ENCODE assay signal across 11 mouse cellular contexts in genomic region chr1:136947394-136948126, GRCm38 (mm10). TPM values are rescaled to one million over a fixed set of nuclear protein-coding genes. Genes with fewer than 3 reads are reported as not detected.
DNase-seq lines count a peak whose midpoint lies in the region; ATAC-seq and TF ChIP-seq lines count a peak whose summit lies in the region.
"Had no signal": no experiment of that assay in that cellular context is flagged by ENCODE, and none has a peak within 500 bp of the region (broad histone marks: within the 10 kb centered on the region; RNA-seq: fewer than 3 reads in every experiment).

No protein-coding gene starts in this region.

- no peak for ATAC-seq in hindbrain, postnatal 0 days
- no peak for ATAC-seq in midbrain, postnatal 0 days (ENCODE audit: low FRiP score)
- no peak for ATAC-seq in granulocyte monocyte progenitor cell, adult 5-6 weeks (replicated peaks; ENCODE audit: poor library complexity, severe bottlenecking)
- ATAC-seq: CD4-positive, CD25-positive, alpha-beta regulatory T cell, adult 4 months had no signal

- no peaks in the 10 kb centered on the region for H3K9me3 ChIP-seq in embryonic facial prominence, embryonic 10.5 days
- H3K9me3 ChIP-seq in hindbrain, postnatal 0 days (ENCODE audit: low read length), result no peaks in the 10 kb centered on the region
- H3K9me3 ChIP-seq in midbrain, postnatal 0 days (ENCODE audit: low read length), result 0 out of 2 replicates have a peak, but pooled peaks cover 3% of the 10 kb centered on the region

- H3K9ac ChIP-seq in heart, adult 2 months (ENCODE audit: low read depth, low read length), result no peak overlapping the region
- H3K9ac ChIP-seq in hindbrain, postnatal 0 days (replicated peaks; ENCODE audit: low read length), result no peak overlapping the region
- no peak overlapping the region for H3K9ac ChIP-seq in midbrain, postnatal 0 days (replicated peaks; ENCODE audit: low read length, poor library complexity, severe bottlenecking)

- peak in 1 of 2 experiments; percentile 27 for DNase-seq in heart, adult 2 months
- DNase-seq in heart, adult 8-10 months (ENCODE audit: low spot score), result no peak
- DNase-seq in embryonic facial prominence, embryonic 10.5 days (ENCODE audit: low spot score), result peak; percentile 59
- DNase-seq in hindbrain, postnatal 0 days (ENCODE audit: low spot score), result no peak
- no peak for DNase-seq in midbrain, postnatal 0 days (ENCODE audit: low spot score)
- no peak for DNase-seq in B cell, adult 2 months
- no peak for DNase-seq in gastrocnemius, postnatal 36 days
- DNase-seq: cerebellum, adult 2 months had no signal

- no peaks in the 10 kb centered on the region for H3K36me3 ChIP-seq in heart, adult 2 months (ENCODE audit: control insufficient read depth, insufficient read depth, low read length)
- H3K36me3 ChIP-seq in embryonic facial prominence, embryonic 10.5 days (replicated peaks), result no peaks in the 10 kb centered on the region
- H3K36me3 ChIP-seq in hindbrain, postnatal 0 days (ENCODE audit: insufficient read depth, low read length), result no peaks in the 10 kb centered on the region
- no peaks in the 10 kb centered on the region for H3K36me3 ChIP-seq in midbrain, postnatal 0 days (ENCODE audit: insufficient read depth, low read length)

- no peaks in the 10 kb centered on the region for H3K79me2 ChIP-seq in heart, adult 2 months (replicated peaks; ENCODE audit: control insufficient read depth, insufficient read depth, low read length)

- WGBS in heart, adult 2 months, result 9% methylated on average over 20 of the region's 20 CpGs
- 1% methylated on average over 20 of the region's 20 CpGs for WGBS in embryonic facial prominence, embryonic 10.5 days
- 3% methylated on average over 20 of the region's 20 CpGs for WGBS in hindbrain, postnatal 0 days
- 2% methylated on average over 20 of the region's 20 CpGs for WGBS in midbrain, postnatal 0 days

- intact Hi-C loops in heart, adult 2 months (cut with DNase I), result loop anchor here (5.0 kb wide), 2 partner anchors 165 to 325 kb away; partner anchors contain the start of gene Zfp281
- intact Hi-C loops in gastrocnemius, postnatal 36 days (cut with DNase I), result no loop called here

- peak overlapping the region; percentile 52 for H3K4me3 ChIP-seq in heart, adult 2 months
- H3K4me3 ChIP-seq in embryonic facial prominence, embryonic 10.5 days, result peak overlapping the region; percentile 64
- H3K4me3 ChIP-seq in hindbrain, postnatal 0 days (ENCODE audit: low read length), result 0 out of 2 replicates have a peak overlapping the region, but pooled peaks have one; percentile 4
- H3K4me3 ChIP-seq in midbrain, postnatal 0 days (ENCODE audit: low read depth, low read length), result peak overlapping the region; percentile 41

- peaks cover 8% of the 10 kb centered on the region; the same call in 1 of the 2 replicates for H3K27me3 ChIP-seq in heart, adult 2 months (ENCODE audit: control insufficient read depth, insufficient read depth, low read length)
- peaks cover 100% of the 10 kb centered on the region for H3K27me3 ChIP-seq in embryonic facial prominence, embryonic 10.5 days (replicated peaks; ENCODE audit: low read depth, poor library complexity, severe bottlenecking)
- peaks cover 79% of the 10 kb centered on the region for H3K27me3 ChIP-seq in hindbrain, postnatal 0 days (ENCODE audit: insufficient read depth, low read length)
- H3K27me3 ChIP-seq in midbrain, postnatal 0 days (ENCODE audit: insufficient read depth, low read length), result peaks cover 87% of the 10 kb centered on the region

- no peak for TF ChIP-seq POLR2A in heart, adult 2 months (IDR thresholded peaks at IDR 0.05; ENCODE audit: insufficient read depth, low read depth, low read length)

- H3K4me1 ChIP-seq in heart, adult 2 months (ENCODE audit: control insufficient read depth, insufficient read depth, low read length), result peaks cover 1% of the 10 kb centered on the region
- H3K4me1 ChIP-seq in embryonic facial prominence, embryonic 10.5 days, result peaks cover 52% of the 10 kb centered on the region
- peaks cover 7% of the 10 kb centered on the region; the same call in 1 of the 2 replicates for H3K4me1 ChIP-seq in hindbrain, postnatal 0 days (ENCODE audit: insufficient read depth, low read length)
- H3K4me1 ChIP-seq in midbrain, postnatal 0 days (ENCODE audit: insufficient read depth, low read length), result peaks cover 5% of the 10 kb centered on the region; the same call in 1 of the 2 replicates

- H3K27ac ChIP-seq in heart, adult 2 months, result no peak overlapping the region
- no peak overlapping the region for H3K27ac ChIP-seq in embryonic facial prominence, embryonic 10.5 days (replicated peaks)
- H3K27ac ChIP-seq in hindbrain, postnatal 0 days, result no peak overlapping the region
- H3K27ac ChIP-seq in midbrain, postnatal 0 days (ENCODE audit: low read depth, low read length), result no peak overlapping the region

- no peak for TF ChIP-seq CTCF in heart, adult 2 months (IDR thresholded peaks at IDR 0.05)
- TF ChIP-seq CTCF in hindbrain, postnatal 0 days (IDR thresholded peaks at IDR 0.05; ENCODE audit: low read depth), result no peak
- no peak for TF ChIP-seq CTCF in midbrain, postnatal 0 days (IDR thresholded peaks at IDR 0.05)

- TF ChIP-seq EP300 in heart, adult 2 months (IDR thresholded peaks at IDR 0.05; ENCODE audit: insufficient read depth, low read depth, low read length), result no peak

- no peak overlapping the region for H3K4me2 ChIP-seq in hindbrain, postnatal 0 days (ENCODE audit: low read depth, low read length)
- 0 out of 2 replicates have a peak overlapping the region, but pooled peaks have one; percentile 0 for H3K4me2 ChIP-seq in midbrain, postnatal 0 days (ENCODE audit: low read depth, low read length, poor library complexity, severe bottlenecking)

RNA-seq across cellular contexts. Expression of gene Nr5a2, which starts 12.7 kb away (rescaled TPM):
- total RNA-seq in heart, adult 2 months (2021), result under 1 TPM; 0.18 to 0.60 TPM
- polyA plus RNA-seq in heart, adult 2 months (2012; rRNA removed), result 0.47 and 0.80 TPM in 2 replicates
- total RNA-seq in heart, adult 8-10 months (2022), result 1 to 10 TPM in 1 of 4 experiments, under 1 TPM in 3; 0.41 to 1.1 (median 0.43) TPM
- 1.1 and 1.3 TPM in 2 replicates for polyA plus RNA-seq in embryonic facial prominence, embryonic 10.5 days (2016; fragmentation: Nextera tagmentation; extraction: Ambion mirVana)
- 0.68 and 0.84 TPM in 2 replicates for total RNA-seq in hindbrain, postnatal 0 days (2014; rRNA removed)
- 0.31 and 0.32 TPM in 2 replicates for polyA plus RNA-seq in hindbrain, postnatal 0 days (2015; fragmentation: Nextera tagmentation; extraction: Ambion mirVana)
- 2.1 and 2.6 TPM in 2 replicates for total RNA-seq in midbrain, postnatal 0 days (2014; rRNA removed)
- polyA plus RNA-seq in midbrain, postnatal 0 days (2015; fragmentation: Nextera tagmentation; extraction: Ambion mirVana), result 0.43 and 0.90 TPM in 2 replicates
- under 1 TPM; 0.18 to 0.37 TPM for total RNA-seq in gastrocnemius, postnatal 36 days (2021)
- total RNA-seq in granulocyte monocyte progenitor cell, adult 5-6 weeks (2014; fragmentation: Nextera tagmentation), result not detected in 2 replicates
- not detected in 2 replicates for total RNA-seq in granulocyte monocyte progenitor cell, adult 5-6 weeks (2017)
- total RNA-seq: left cerebral cortex, postnatal 25 days had no signal

Comparison
In these comparisons a context has a peak if more than half of its experiments do, and no peak if none do; other contexts are left out.
1. H3K4me3 ChIP-seq: peak in every context shown above with its lines; median percentile 64 in embryonic facial prominence, embryonic 10.5 days; 52 in heart, adult 2 months; 41 in midbrain, postnatal 0 days; 4 in hindbrain, postnatal 0 days.